Mouse (Mus musculus) limb, embryonic 14.5 days (tissue): ENCODE measurements around the gene 4930578G10Rik. TPM values are rescaled to one million over a fixed set of nuclear protein-coding genes. Genes with fewer than 3 reads are reported as not detected.
"Not testable (repeated sequence)": the region's sequence is repeated elsewhere in the genome, so short reads cannot be mapped to it uniquely, and the experiment has no call there.

Experiments
- ATAC-seq: fragments of 200-750 bp; cut with Nextera tagmentation; 2 replicates; pipeline ENCODE4 v1.8.0; 2017; ENCODE audit warnings: low read depth, moderate number of reproducible peaks, moderate TSS enrichment; ENCODE audit not compliant: low FRiP score
- DNase-seq: peaks from one replicate; pipeline ENCODE4 v3.0.0-alpha.2; 2015; ENCODE audit warnings: low spot score
- H3K27ac ChIP-seq: fragments of 300-500 bp; sonication (generic); replicated peaks from 2 replicates; pipeline ENCODE4 v1.5.1; 2014; ENCODE audit warnings: low read depth, mild to moderate bottlenecking, low read length, moderate library complexity, mixed read lengths
- H3K27me3 ChIP-seq: fragments of 300-500 bp; sonication (generic); 2 replicates; pipeline ENCODE4 v1.6.1; 2014; ENCODE audit warnings: low read length, mixed read lengths; ENCODE audit not compliant: control insufficient read depth, insufficient read depth
- H3K36me3 ChIP-seq: fragments of 300-500 bp; sonication (generic); 2 replicates; pipeline ENCODE4 v1.6.1; 2014; ENCODE audit warnings: mild to moderate bottlenecking, low read length, moderate library complexity, mixed read lengths; ENCODE audit not compliant: control insufficient read depth, insufficient read depth
- H3K4me1 ChIP-seq: fragments of 300-500 bp; sonication (generic); 2 replicates; pipeline ENCODE4 v1.6.1; 2014; ENCODE audit warnings: antibody characterized with exemption, low read length, mixed read lengths; ENCODE audit not compliant: control insufficient read depth, insufficient read depth
- H3K4me2 ChIP-seq: fragments of 300-500 bp; sonication (generic); replicated peaks from 2 replicates; pipeline ENCODE4 v1.6.1; 2014; ENCODE audit warnings: low read depth, mild to moderate bottlenecking, low read length, moderate library complexity; ENCODE audit not compliant: severe bottlenecking
- H3K4me3 ChIP-seq: fragments of 300-500 bp; sonication (generic); replicated peaks from 2 replicates; pipeline ENCODE4 v1.5.1; 2014; ENCODE audit warnings: low read length
- H3K9ac ChIP-seq: fragments of 300-500 bp; sonication (generic); 2 replicates; pipeline ENCODE4 v1.6.1; 2014; ENCODE audit warnings: mild to moderate bottlenecking, low read depth, low read length, moderate library complexity; ENCODE audit not compliant: severe bottlenecking
- H3K9me3 ChIP-seq: fragments of 300-500 bp; sonication (generic); 2 replicates; pipeline ENCODE4 v1.6.1; 2016; ENCODE audit warnings: low read length; ENCODE audit not compliant: control insufficient read depth
- WGBS: fragments of 180-500 bp; shearing (Covaris S2); extraction: QIAGEN DNeasy Blood & Tissue Kit; methylation state at CpG from one replicate; pipeline ENCODE4 v1.1.7; 2014; 5-methylcytosine and 5-hydroxymethylcytosine counted together
- polyA plus RNA-seq, 2 experiments: library from polyadenylated mRNA; depleted of rRNA in 1 of 2; stranded (reverse) in 1 of 2; unstranded in 1 of 2; fragments of >200 nt; fragmentation: Nextera tagmentation in 1 of 2; extraction: Ambion mirVana in 1 of 2; gene quantifications; 2 replicates each; pipeline versions ENCODE4 v1.2.1 to v1.2.3; 2012 to 2014

4930578G10Rik gene
- polyA plus RNA-seq (2012; rRNA removed) (0.11 and 0.14 TPM in 2 replicates), polyA plus RNA-seq (2014; fragmentation: Nextera tagmentation; extraction: Ambion mirVana) (0.33 TPM in 1 of 2 replicates, not detected in the other)

DNA sequence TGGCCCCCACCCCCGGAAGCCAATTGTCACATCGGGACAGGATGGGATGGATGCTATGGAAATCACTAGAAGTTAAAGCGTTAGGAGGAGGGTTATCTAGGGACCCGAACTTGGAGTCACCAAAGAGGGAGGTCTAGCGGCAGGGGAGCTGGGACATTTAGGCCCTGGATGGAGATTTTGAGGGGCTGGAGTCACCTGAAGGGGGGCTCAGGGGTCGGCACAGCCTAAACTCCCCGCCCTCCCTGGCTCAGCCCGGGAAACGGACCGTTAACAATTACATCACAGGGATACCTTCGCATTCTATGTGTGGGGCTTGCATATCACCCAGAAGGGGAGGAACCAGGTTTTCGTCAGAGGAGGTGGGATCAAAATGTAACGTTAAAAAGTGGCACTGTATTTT lies at the start of gene 4930578G10Rik:
TSS of gene 4930578G10Rik (plus strand) at position 301 of the 400 bp plus-strand sequence.
- not testable (repeated sequence) for H3K9ac ChIP-seq, H3K36me3 ChIP-seq, H3K4me3 ChIP-seq, DNase-seq, ATAC-seq, H3K4me2 ChIP-seq, H3K4me1 ChIP-seq, H3K27ac ChIP-seq, H3K27me3 ChIP-seq, H3K9me3 ChIP-seq
- no CpG with 5 or more reads among the region's 13 CpGs for WGBS

GRCm38 (mm10) chr4:42756477-42756876 lies 21.1 kb downstream of the 4930578G10Rik start, which contains the start of gene Ccl19:
Gene Ccl19, minus strand, starts transcription at chr4:42756577.
- not testable (repeated sequence) for ATAC-seq, H3K36me3 ChIP-seq, H3K27ac ChIP-seq, H3K27me3 ChIP-seq, H3K9ac ChIP-seq, DNase-seq, H3K9me3 ChIP-seq, H3K4me1 ChIP-seq, H3K4me3 ChIP-seq, H3K4me2 ChIP-seq
- no CpG with 5 or more reads among the region's 6 CpGs for WGBS

DNA sequence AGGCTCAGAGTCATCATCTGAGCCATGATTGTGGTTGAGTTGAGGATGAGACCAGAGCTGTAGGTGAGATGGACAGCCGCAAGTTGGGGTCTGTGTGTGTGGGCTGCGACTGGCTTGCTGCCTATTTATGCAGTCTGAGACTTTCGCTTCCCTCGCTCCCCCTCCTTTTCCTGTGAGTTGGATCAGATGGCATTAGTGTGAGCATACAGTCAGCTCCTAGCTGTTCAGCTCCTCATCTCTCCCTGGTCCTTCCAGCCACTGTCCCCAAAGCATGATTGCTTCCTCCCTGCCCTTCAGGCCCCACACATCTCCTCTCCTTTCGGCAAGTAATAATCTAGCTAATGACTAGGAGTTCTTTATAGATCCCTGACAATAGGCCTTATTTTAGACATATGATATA lies 38.5 kb downstream of the 4930578G10Rik start, which contains the start of gene Ccl21a:
TSS of gene Ccl21a (minus strand) at position 101 of the 400 bp plus-strand sequence.
- H3K27me3 ChIP-seq, ATAC-seq, H3K4me3 ChIP-seq: not testable (repeated sequence)

DNA sequence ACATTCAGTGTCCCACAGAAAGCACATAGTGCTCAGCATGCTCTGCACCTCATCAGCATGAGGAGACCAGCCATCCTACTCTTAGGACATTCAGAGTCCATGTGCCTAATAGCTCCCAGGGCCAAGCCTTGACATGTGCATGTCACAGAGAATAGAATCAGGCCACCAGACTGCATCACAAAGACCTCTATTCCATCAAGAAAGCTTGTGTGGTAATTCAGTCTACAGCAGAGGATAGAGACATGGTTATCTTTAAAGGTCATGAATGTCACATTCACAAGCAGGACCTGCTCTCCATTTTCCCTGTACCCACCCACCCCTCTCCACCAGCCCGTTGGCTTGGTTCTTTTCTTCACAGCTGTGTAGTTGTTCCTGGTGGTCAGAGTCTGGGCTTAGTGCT lies 118.4 kb downstream of the 4930578G10Rik start, which contains the start of gene Fam205a1:
TSS of gene Fam205a1 (minus strand) at position 101 of the 400 bp plus-strand sequence.
- no CpG with 5 or more reads among the region's 1 CpGs for WGBS
- DNase-seq, ATAC-seq, H3K9ac ChIP-seq, H3K27ac ChIP-seq, H3K4me1 ChIP-seq, H3K9me3 ChIP-seq, H3K4me3 ChIP-seq, H3K27me3 ChIP-seq, H3K4me2 ChIP-seq, H3K36me3 ChIP-seq: not testable (repeated sequence)

More for the DNA sequence above, 38.5 kb downstream of the 4930578G10Rik start, which contains the start of gene Ccl21a:
- H3K27ac ChIP-seq, H3K9me3 ChIP-seq, H3K36me3 ChIP-seq, H3K9ac ChIP-seq, DNase-seq, H3K4me2 ChIP-seq, H3K4me1 ChIP-seq: not testable (repeated sequence)
- no CpG with 5 or more reads among the region's 5 CpGs for WGBS

GRCm38 (mm10) chr4:42856671-42857070 lies 121.3 kb downstream of the 4930578G10Rik start, which contains the start of gene Gm12394:
Gene Gm12394, minus strand, starts transcription at chr4:42856771.
- H3K36me3 ChIP-seq, H3K27me3 ChIP-seq, ATAC-seq, H3K4me1 ChIP-seq, H3K9ac ChIP-seq, H3K4me2 ChIP-seq, DNase-seq, H3K9me3 ChIP-seq, H3K4me3 ChIP-seq, H3K27ac ChIP-seq: not testable (repeated sequence)
- 82% methylated on average over 1 of the region's 1 CpGs for WGBS

GRCm38 (mm10) chr4:42860483-42860882 lies 125.1 kb downstream of the 4930578G10Rik start:
- H3K36me3 ChIP-seq, H3K9ac ChIP-seq, ATAC-seq, H3K4me3 ChIP-seq, H3K27ac ChIP-seq, H3K9me3 ChIP-seq, H3K4me1 ChIP-seq, H3K4me2 ChIP-seq, DNase-seq, H3K27me3 ChIP-seq: not testable (repeated sequence)
- WGBS: 82% methylated on average over 9 of the region's 9 CpGs

- WGBS: 91% methylated on average over 4 of the region's 5 CpGs
- DNase-seq: not testable (repeated sequence)
These were observed 128.1 kb downstream of the 4930578G10Rik start for GRCm38 (mm10) chr4:42863487-42863886.

More at GRCm38 (mm10) chr4:42863487-42863886, 128.1 kb downstream of the 4930578G10Rik start:
- not testable (repeated sequence) for H3K4me3 ChIP-seq, ATAC-seq, H3K36me3 ChIP-seq, H3K27ac ChIP-seq, H3K4me1 ChIP-seq, H3K9ac ChIP-seq, H3K4me2 ChIP-seq, H3K27me3 ChIP-seq, H3K9me3 ChIP-seq
